Mouse (Mus musculus): ENCODE data around the gene Ccdc43. TPM values are rescaled to one million over a fixed set of nuclear protein-coding genes. Genes with fewer than 3 reads are reported as not detected.

The Ccdc43 gene
- polyA plus RNA-seq, 1 experiment = 25.0 TPM

- TF ChIP-seq CTCF (IDR thresholded peaks at IDR 0.05; ENCODE audit: borderline replicate concordance, insufficient read depth, low read depth, low read length) (no peak), POLR2A (IDR thresholded peaks at IDR 0.05; ENCODE audit: borderline replicate concordance, insufficient read depth, low read length) (no peak)
These were observed 53.6 kb downstream of the Ccdc43 start for GRCm38 (mm10) chr11:102643891-102644382.

GRCm38 (mm10) chr11:102636887-102637286 is 60.7 kb downstream of the Ccdc43 start:
- H3K27me3 ChIP-seq (ENCODE audit: control insufficient read depth, insufficient read depth, low read length) = no peaks in the 10 kb centered on the region; the same call in 1 of the 2 replicates
- TF ChIP-seq POLR2A (IDR thresholded peaks at IDR 0.05; ENCODE audit: borderline replicate concordance, insufficient read depth, low read length) (no peak), CTCF (IDR thresholded peaks at IDR 0.05; ENCODE audit: borderline replicate concordance, insufficient read depth, low read depth, low read length) (no peak)
- H3K4me1 ChIP-seq (ENCODE audit: control insufficient read depth, insufficient read depth, low read length) = no peaks in the 10 kb centered on the region
- no peak for DNase-seq
- WGBS = 14% methylated on average over 12 of the region's 12 CpGs
- H3K4me3 ChIP-seq (replicated peaks; ENCODE audit: insufficient read depth, low read depth, low read length) = no peak overlapping the region
- H3K27ac ChIP-seq (ENCODE audit: insufficient read depth, low read length) = no peak overlapping the region

More at GRCm38 (mm10) chr11:102643891-102644382, 53.6 kb downstream of the Ccdc43 start:
- Histone ChIP-seq H3K27ac (ENCODE audit: insufficient read depth, low read length) (no peak overlapping the region), H3K4me3 (replicated peaks; ENCODE audit: insufficient read depth, low read depth, low read length) (no peak overlapping the region), H3K27me3 (ENCODE audit: control insufficient read depth, insufficient read depth, low read length) (no peaks in the 10 kb centered on the region; the same call in 1 of the 2 replicates), H3K4me1 (ENCODE audit: control insufficient read depth, insufficient read depth, low read length) (no peaks in the 10 kb centered on the region)
- WGBS = 78% methylated on average over 10 of the region's 10 CpGs
- DNase-seq = no peak

Other genes with a start within 250 kb of the Ccdc43 start
- 2.8 and 4.0 TPM in 2 replicates for gene Itga2b, start 227.7 kb downstream of the Ccdc43 start, polyA plus RNA-seq (2012; rRNA removed)
- gene Gpatch8, start 141.4 kb downstream of the Ccdc43 start, polyA plus RNA-seq (2012; rRNA removed) = 64.7 and 66.9 TPM in 2 replicates
- gene Gm11627, start 118.3 kb downstream of the Ccdc43 start, polyA plus RNA-seq (2012; rRNA removed) = 1.1 and 1.3 TPM in 2 replicates
- gene Fzd2, start 93.4 kb downstream of the Ccdc43 start, polyA plus RNA-seq (2012; rRNA removed) = 2.7 and 2.9 TPM in 2 replicates
- not detected in 2 replicates for gene Meioc, start 34.1 kb downstream of the Ccdc43 start, polyA plus RNA-seq (2012; rRNA removed)
- 207 and 239 TPM in 2 replicates for gene Adam11, start 63.7 kb upstream of the Ccdc43 start, polyA plus RNA-seq (2012; rRNA removed)
- 6.4 and 7.9 TPM in 2 replicates for gene Gjc1, start 121.9 kb upstream of the Ccdc43 start, polyA plus RNA-seq (2012; rRNA removed)
- gene Higd1b, start 138.1 kb upstream of the Ccdc43 start, polyA plus RNA-seq (2012; rRNA removed) = 6.8 and 9.6 TPM in 2 replicates
- gene Eftud2, start 183.2 kb upstream of the Ccdc43 start, polyA plus RNA-seq (2012; rRNA removed) = 89.9 and 102 TPM in 2 replicates
- gene Ccdc103, start 183.4 kb upstream of the Ccdc43 start, polyA plus RNA-seq (2012; rRNA removed) = 0.57 and 0.65 TPM in 2 replicates
- gene Fam187a, start 187.4 kb upstream of the Ccdc43 start, polyA plus RNA-seq (2012; rRNA removed) = not detected in 2 replicates
- 207 and 211 TPM in 2 replicates for gene Gfap, start 203.1 kb upstream of the Ccdc43 start, polyA plus RNA-seq (2012; rRNA removed)
- gene Kif18b, start 227.3 kb upstream of the Ccdc43 start, polyA plus RNA-seq (2012; rRNA removed) = 0.05 and 0.10 TPM in 2 replicates
- 16.7 and 19.2 TPM in 2 replicates for gene C1ql1, start 248.9 kb upstream of the Ccdc43 start, polyA plus RNA-seq (2012; rRNA removed)